Mouse (Mus musculus): Measurements from ENCODE around the gene Mtf1.

Gene Mtf1

DNA sequence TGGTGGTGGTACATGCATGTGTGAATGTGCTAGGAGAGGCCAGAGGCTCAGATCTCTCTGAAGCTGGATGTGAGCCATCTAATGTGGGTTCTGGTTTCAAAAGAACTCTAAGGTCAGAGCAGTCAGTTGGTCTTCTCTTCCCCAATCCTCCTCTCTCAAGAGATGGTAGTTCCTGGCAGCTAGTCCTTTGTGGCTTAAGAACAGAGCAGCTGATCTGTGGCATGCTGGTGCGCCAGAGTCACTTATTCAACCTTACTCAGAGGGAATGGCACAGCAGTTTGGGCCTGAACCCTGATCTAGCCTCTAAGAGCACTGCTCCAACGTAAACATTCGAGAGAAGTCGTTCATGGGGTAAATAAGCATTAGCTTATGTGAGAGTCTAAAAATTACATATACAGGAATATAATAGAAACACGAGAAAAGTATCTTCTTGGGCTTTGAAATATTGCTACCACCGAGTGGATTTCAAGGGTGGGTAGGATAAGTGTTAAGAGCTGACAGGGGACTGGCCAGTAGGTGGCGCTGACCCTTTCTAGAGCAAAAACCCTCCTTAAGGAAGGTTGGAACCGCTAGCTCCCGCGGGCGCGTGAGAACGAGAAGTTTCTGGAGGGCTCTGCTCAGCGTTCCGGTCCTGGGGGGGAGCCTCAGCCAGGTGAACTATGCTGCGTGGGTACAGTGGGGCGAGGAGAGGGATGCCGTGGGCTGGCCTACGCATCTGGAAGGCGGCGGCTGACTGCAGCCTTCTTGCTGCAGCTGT, at the start of gene Mtf1:
Gene Mtf1 (plus strand): TSS at position 553 of the 757 bp plus-strand sequence.
- peak; percentile 95 for DNase-seq (ENCODE audit: low read depth, low spot score)

DNA sequence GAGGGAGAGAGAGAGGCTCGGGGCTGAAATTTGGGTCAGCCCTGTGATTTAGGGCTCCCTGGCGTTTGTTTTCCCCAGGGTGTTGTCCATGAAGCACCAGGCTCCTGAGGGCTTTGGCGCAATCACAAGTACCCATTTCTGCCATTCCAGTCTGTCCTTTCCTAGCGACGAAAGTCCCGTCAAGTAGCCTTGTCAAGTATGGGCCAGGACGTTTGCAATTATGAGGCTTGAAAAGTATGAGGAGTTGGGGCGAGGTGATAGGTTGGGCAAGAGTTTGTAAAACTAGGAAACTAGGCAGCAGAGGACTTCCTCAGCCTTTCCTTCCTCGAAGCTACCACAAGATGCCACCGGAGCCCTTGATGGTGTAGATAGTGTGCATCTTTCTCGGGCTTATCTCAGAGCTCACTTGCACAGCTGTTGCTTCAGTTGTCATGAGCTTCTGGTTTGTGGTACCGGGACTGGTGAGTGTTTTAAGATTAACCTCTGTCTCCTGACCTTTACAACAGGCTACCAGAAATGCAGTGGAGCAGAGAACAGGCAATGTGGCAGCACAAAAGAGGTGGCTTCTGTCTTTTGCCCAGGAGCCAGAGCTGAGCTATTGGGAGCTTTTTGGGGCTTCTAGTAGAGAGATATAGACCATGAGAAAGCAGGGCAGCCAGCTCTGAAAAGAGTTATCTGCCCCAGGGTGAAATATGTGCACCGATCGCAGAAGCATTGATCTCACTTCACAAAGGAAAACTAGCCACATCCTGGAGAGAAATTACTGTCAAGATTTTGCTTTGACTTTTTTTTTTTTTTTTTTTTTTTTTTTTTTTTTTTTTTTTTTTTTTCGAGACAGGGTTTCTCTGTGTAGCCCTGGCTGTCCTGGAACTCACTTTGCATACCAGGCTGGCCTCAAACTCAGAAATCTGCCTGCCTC, 49.4 kb upstream of the Mtf1 start:
- no peak for DNase-seq (ENCODE audit: low read depth, low spot score)

DNA sequence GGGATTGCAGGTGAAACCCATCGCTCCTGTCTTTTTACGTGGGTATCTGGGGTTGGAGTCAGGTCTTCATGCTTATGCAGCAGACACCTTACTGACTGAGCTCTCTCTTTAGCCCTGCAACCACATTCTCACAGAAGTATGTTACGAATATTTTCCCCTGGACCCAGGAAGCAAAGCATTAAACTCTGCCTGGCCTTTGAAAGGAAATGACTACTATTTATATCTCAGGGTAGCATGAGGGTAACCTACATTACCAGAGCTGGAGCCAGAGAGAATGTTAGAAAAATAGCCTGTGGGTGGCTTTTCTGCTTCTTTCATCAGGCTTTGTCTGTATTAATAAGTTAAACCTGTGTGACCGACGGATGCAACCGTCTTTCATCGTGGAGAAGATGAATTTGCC, 46.4 kb upstream of the Mtf1 start:
- DNase-seq (ENCODE audit: low read depth, low spot score), result no peak

GRCm38 (mm10) chr4:124759305-124759811, 42.5 kb upstream of the Mtf1 start:
- no peak for DNase-seq (ENCODE audit: low read depth, low spot score)

DNA sequence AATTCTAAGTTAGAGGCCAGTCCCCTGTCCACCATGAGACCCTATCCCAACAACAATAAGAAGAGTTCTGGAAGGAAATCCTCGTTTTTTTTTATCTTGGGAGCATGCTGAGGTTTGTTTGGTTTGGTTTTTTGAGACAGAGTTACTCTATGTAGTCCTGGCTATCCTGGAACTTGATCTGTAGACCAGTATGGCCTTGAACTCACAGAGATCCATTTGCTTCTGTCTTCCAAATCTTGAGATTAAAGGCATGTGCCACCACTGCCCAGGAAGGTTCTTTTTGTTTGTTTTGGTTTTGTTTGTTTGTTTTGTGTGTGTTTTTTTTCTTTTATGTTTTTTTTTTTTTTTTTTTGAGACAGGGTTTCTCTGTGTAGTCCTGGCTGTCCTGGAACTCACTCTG, 40.7 kb upstream of the Mtf1 start:
- no peak for DNase-seq (ENCODE audit: low read depth, low spot score)

DNA sequence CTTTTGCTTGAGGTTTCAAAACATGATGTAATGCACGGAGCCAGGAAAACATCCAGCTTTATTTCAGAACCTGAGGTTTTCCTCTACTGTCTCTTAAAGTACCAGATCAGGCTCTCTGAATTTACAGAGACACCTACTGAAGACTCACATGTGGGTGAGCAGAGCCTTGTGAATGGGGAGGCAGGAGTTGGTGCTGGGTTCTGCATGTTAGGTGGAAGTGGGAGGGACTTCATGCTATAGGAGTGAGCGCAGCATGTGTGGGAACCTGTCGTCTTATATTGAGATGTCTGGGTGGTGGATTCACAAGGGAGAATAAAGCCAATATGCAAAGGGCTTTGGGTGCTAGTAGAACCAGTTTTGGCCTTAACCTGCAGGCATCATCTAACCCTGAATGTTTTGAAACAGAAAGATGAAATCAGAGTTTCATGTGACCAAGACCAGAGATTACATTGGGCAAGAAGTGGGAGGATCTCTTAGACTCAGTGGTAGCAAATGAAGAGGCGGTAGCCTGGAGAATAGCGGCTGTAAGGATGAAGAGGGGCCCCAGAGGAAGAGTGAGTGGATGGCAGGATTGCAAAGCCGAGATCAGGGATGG, 38.9 kb upstream of the Mtf1 start:
- DNase-seq (ENCODE audit: low read depth, low spot score), result no peak

DNA sequence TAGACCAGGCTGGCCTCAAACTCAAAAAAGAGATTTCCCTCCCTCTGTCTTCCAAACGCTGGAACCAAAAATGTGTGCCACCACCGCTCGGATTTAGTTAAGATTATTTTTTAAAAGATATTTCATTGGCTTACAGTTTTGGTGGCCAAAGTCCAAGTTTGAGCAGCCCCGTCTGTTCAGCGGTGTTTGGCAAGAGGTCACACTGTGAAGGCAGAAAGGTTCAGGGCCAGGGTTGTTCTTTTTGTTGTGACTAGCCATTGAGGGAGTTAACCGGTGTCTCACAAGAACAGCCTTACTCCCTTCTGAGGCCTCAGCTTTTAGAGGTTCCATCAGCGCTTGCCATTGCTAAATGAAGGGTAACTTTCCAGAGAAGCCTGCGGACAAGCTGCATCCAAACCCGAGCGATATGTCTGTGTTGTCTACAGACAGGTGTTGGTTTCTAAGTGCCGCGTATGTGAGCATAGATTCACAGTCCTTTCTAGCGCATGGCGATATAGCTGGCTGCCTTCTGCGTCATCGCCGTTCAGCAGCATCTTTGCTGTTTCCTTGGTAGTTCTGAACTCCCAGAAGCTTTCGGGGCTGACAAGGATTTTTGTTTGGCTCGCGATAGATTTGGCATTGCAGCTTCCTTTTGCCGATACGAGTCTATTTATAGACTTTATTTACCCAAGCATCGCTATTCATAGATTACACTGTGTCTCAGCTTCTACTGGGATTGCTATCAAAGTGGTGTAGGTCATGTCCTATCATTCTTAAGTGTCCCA, 35.9 kb upstream of the Mtf1 start:
- no peak for DNase-seq (ENCODE audit: low read depth, low spot score)

DNA sequence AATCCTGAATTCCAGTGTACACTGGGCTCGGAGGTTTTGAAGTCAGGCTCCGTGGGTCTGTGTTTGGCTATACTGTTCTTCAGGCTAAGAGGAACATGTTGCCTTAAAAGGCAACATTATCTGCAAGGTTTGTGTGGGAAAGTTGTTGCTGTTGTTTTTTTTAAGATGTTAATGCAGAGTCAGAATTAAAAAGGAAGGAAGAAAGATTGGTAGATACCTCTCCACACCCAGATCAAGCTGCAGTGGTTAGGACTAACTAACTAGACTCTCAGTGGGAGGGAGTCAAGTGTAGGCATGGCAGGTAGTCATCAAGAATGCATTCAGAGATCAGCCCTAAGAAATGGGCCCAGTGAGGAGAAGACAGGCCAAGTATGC, 35.4 kb upstream of the Mtf1 start:
- no peak for DNase-seq (ENCODE audit: low read depth, low spot score)

- DNase-seq (ENCODE audit: low read depth, low spot score), result no peak
Measured at GRCm38 (mm10) chr4:124768963-124769591, 32.8 kb upstream of the Mtf1 start.

DNA sequence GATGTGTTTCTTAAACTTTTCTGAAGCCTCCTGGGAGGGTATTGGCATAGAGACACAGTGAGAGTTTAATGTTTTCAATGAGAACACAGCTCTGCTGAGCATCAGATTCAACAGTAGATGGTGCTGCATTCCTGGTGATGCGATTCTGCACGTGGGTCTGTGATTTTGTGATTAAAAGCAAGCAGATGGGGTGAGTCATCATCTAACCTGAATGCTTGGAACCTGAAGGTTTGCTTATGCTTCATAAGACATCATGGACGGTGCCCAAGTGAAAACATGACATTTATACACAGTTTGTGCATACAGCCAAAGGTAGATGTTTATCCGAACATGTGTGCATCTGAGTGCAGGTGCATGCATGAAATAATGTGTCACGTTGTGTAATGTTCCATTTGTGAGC, 31.3 kb upstream of the Mtf1 start:
- DNase-seq (ENCODE audit: low read depth, low spot score), result no peak

- no peak for DNase-seq (ENCODE audit: low read depth, low spot score)
Measured at GRCm38 (mm10) chr4:124772125-124772524, 29.8 kb upstream of the Mtf1 start.

GRCm38 (mm10) chr4:124773449-124773848, 28.5 kb upstream of the Mtf1 start:
- DNase-seq (ENCODE audit: low read depth, low spot score), result no peak

GRCm38 (mm10) chr4:124773995-124774394, 27.9 kb upstream of the Mtf1 start:
- no peak for DNase-seq (ENCODE audit: low read depth, low spot score)

DNA sequence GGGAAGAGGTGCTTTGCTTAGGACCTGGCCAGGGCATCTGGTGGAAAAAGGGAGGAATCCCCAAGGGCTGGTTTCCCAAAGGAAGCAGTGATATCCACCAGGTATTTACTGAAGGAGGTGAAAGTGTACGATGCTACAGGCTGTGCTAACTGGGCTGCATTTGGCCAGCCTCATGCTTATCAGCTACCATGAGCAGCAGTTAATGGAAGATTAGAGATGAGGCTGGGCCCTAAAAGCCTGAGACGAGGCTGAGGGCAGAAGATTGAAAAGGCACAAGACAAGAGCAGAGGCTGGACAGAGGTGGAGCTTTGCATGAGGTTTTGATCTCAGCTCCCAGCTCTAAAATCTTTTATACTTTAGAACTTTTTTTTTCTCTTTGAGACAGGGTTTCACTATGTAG, 27.5 kb upstream of the Mtf1 start:
- DNase-seq (ENCODE audit: low read depth, low spot score), result no peak

- DNase-seq (ENCODE audit: low read depth, low spot score), result no peak
Measured at GRCm38 (mm10) chr4:124781361-124781760, 20.5 kb upstream of the Mtf1 start.

- no peak for DNase-seq (ENCODE audit: low read depth, low spot score)
Measured at GRCm38 (mm10) chr4:124782395-124782794, 19.5 kb upstream of the Mtf1 start.

- no peak for DNase-seq (ENCODE audit: low read depth, low spot score)
Measured at GRCm38 (mm10) chr4:124783937-124784336, 18.0 kb upstream of the Mtf1 start.

GRCm38 (mm10) chr4:124790013-124790412, 11.9 kb upstream of the Mtf1 start:
- DNase-seq (ENCODE audit: low read depth, low spot score), result no peak

- DNase-seq (ENCODE audit: low read depth, low spot score), result no peak
Measured at GRCm38 (mm10) chr4:124792114-124792513, 9.8 kb upstream of the Mtf1 start.

- DNase-seq (ENCODE audit: low read depth, low spot score), result peak; percentile 89
Measured at GRCm38 (mm10) chr4:124796141-124796540, 5.8 kb upstream of the Mtf1 start.

GRCm38 (mm10) chr4:124796913-124797312, 5.0 kb upstream of the Mtf1 start:
- DNase-seq (ENCODE audit: low read depth, low spot score), result peak; percentile 41

Data from ZHBTc4 (cell line).